Mouse (Mus musculus) intestine, embryonic 15.5 days (tissue): ENCODE data around the gene Mia. TPM values are rescaled to one million over a fixed set of nuclear protein-coding genes. Genes with fewer than 3 reads are reported as not detected.

ENCODE experiments used
- ATAC-seq: fragments of 200-750 bp; cut with Nextera tagmentation; 2 replicates; pipeline ENCODE4 v1.8.0; 2017; ENCODE audit warnings: moderate TSS enrichment, moderate library complexity
- H3K27ac ChIP-seq: fragments of 300-500 bp; sonication (generic); 2 replicates; pipeline ENCODE4 v1.5.1; 2015; ENCODE audit warnings: mild to moderate bottlenecking, inconsistent platforms
- H3K27me3 ChIP-seq: fragments of 300-500 bp; sonication (generic); replicated peaks from 2 replicates; pipeline ENCODE4 v1.6.1; 2015; ENCODE audit warnings: inconsistent platforms
- H3K36me3 ChIP-seq: fragments of 300-500 bp; sonication (generic); 2 replicates; pipeline ENCODE4 v1.6.1; 2015; ENCODE audit warnings: inconsistent platforms
- H3K4me1 ChIP-seq: fragments of 300-500 bp; sonication (generic); replicated peaks from 2 replicates; pipeline ENCODE4 v1.6.1; 2015; ENCODE audit warnings: inconsistent platforms
- H3K4me2 ChIP-seq: fragments of 300-500 bp; sonication (generic); replicated peaks from 2 replicates; pipeline ENCODE4 v1.6.1; 2015; ENCODE audit warnings: mild to moderate bottlenecking, inconsistent platforms
- H3K4me3 ChIP-seq: fragments of 300-500 bp; sonication (generic); replicated peaks from 2 replicates; pipeline ENCODE4 v1.5.1; 2015; ENCODE audit warnings: inconsistent platforms
- H3K9ac ChIP-seq: fragments of 300-500 bp; sonication (generic); 2 replicates; pipeline ENCODE4 v1.6.1; 2015; ENCODE audit warnings: inconsistent platforms
- H3K9me3 ChIP-seq: fragments of 300-500 bp; sonication (generic); 2 replicates; pipeline ENCODE4 v1.6.1; 2016; ENCODE audit warnings: inconsistent platforms
- WGBS: fragments of 180-500 bp; shearing (Covaris S2); methylation state at CpG from one replicate; pipeline ENCODE4 v1.1.7; 2015; 5-methylcytosine and 5-hydroxymethylcytosine counted together
- polyA plus RNA-seq: library from polyadenylated mRNA; unstranded; fragments of >200 nt; fragmentation: Nextera tagmentation; extraction: Ambion mirVana; gene quantifications from 2 replicates; pipeline ENCODE4 v1.2.1, GENCODE M21; 2015

The Mia gene
- polyA plus RNA-seq, 1 experiment from 2014 or later, result 6.4 TPM

DNA sequence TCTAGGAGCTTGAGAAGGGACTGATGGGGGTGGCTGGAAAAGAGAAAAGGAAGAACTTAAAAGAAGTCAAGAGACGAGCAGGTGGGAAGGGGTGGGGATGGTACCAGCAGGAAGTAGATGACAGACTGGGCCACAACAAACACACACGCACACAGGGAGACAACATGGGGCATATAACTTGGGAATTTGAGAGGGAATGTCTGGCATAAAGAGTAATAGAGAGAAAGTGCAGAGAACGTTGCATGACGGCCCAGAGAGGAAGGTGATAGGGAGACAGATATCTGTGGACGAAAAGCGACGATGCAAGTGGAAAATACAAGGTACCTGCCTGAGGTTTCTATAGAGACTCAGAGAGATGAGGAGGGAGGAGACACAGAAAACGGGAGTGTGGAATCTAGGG, 15.3 kb downstream of the Mia start:
- H3K4me1 ChIP-seq, result peaks cover 48% of the 10 kb centered on the region
- H3K4me2 ChIP-seq, result peak overlapping the region; percentile 78
- H3K36me3 ChIP-seq, result 0 out of 2 replicates have a peak, but pooled peaks cover 3% of the 10 kb centered on the region
- peak overlapping the region; percentile 98 for H3K27ac ChIP-seq
- peak overlapping the region; percentile 83 for H3K9ac ChIP-seq
- 2% methylated on average over 8 of the region's 8 CpGs for WGBS
- peak; percentile 10 for ATAC-seq
- H3K27me3 ChIP-seq, result no peaks in the 10 kb centered on the region
- H3K4me3 ChIP-seq, result peak overlapping the region; percentile 72
- H3K9me3 ChIP-seq, result no peaks in the 10 kb centered on the region

DNA sequence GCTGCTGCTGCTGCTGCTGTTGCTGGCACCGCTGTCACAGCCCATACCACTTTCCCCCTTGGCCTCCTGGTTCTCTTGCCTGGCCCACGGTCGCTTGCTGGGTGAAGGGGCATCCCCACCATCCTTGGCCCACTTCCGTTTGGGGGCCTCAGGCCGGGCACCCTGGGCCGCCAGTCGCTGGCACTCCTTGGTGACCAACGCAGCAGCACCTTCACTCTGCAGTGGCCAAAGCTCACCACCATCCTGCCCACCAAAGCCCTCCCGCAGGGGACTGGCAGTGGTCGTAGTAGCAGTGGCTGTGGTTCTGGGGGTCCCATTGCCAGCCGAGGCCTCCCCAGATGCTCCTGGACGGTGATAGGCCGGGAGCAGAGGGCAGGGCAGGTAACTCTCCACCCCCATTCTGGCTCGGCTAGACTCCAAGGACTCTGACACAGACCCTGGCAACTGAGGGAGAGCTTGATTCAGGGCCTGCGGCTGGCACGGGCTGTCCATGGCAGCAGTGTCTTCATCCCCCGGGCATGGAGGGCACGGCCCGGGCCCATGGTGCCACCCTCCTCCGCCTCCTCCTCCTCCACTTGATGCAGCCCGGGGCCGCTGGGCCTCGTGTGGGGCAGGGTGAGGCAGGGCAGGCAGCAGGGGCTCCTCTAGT, 15.8 kb downstream of the Mia start:
- H3K27ac ChIP-seq, result no peak overlapping the region
- ATAC-seq, result no peak
- peak overlapping the region; percentile 72 for H3K4me3 ChIP-seq
- peak overlapping the region; percentile 83 for H3K9ac ChIP-seq
- WGBS, result 65% methylated on average over 23 of the region's 23 CpGs
- H3K36me3 ChIP-seq, result 0 out of 2 replicates have a peak, but pooled peaks cover 3% of the 10 kb centered on the region
- no peaks in the 10 kb centered on the region for H3K9me3 ChIP-seq
- peak overlapping the region; percentile 78 for H3K4me2 ChIP-seq
- peaks cover 52% of the 10 kb centered on the region for H3K4me1 ChIP-seq
- H3K27me3 ChIP-seq, result no peaks in the 10 kb centered on the region

DNA sequence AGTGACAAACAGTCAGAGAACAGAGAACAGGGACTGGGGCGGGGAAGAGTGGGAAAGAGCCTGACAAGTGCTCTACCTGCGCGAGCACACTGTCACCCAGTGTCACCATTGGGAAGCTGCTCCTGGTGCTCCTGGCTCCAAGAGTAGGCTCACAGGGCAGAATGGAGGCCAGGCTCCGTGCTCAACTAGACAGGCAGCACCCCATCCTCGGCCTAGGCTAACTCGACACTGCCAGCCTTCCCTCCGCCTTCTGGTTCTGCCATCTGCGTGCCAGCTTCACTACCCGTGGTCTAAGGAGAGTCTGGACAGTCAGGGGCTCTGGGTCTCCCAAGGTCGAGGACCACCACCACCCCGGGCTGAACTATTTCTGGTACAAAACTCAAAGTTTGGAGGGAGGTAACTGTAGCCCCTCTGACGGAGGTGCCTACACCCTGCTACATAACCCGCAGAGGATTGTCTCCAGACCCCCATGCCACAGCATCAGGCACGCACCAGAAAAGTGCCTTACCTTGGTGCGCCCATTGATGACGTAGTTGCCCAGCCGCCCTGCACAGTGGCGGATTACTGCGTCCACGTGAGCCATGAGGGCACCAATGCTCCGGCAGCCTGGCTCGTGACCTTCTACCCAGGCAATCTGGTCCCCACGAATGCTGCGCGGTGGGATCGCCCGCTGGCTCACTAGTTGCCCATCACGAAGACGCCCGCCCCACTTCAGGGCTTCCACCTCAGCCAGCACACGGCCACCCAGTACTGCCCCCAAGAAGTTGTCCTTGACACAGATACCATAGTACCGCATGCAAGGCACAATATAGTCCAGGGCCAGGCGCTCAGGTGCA, 16.6 kb downstream of the Mia start:
- no peaks in the 10 kb centered on the region for H3K9me3 ChIP-seq
- H3K4me1 ChIP-seq, result peaks cover 55% of the 10 kb centered on the region
- no peak for ATAC-seq
- 81% methylated on average over 33 of the region's 33 CpGs for WGBS
- H3K9ac ChIP-seq, result peak overlapping the region; percentile 83
- 0 out of 2 replicates have a peak, but pooled peaks cover 7% of the 10 kb centered on the region for H3K36me3 ChIP-seq
- peak overlapping the region; percentile 72 for H3K4me3 ChIP-seq
- no peak overlapping the region for H3K27ac ChIP-seq
- no peaks in the 10 kb centered on the region for H3K27me3 ChIP-seq
- H3K4me2 ChIP-seq, result peak overlapping the region; percentile 78

DNA sequence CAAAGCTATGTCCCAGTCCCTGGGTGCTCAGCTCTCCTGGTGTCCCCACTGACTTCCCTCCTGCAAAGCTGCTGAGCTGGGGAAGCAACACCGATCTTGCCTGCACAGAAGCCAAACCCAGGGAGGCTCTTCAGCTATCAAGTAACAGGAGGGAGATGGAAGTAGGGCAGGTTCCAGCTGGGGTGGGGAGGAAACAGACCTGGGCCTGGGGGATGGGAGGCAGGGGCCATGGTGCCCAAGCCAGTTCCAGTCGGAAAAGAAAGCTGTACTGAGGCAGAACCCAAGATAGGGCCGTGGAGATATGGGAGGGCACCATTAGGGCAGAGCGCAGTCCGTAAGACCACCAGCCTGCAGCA, 17.5 kb downstream of the Mia start:
- Histone ChIP-seq H3K27ac (no peak overlapping the region), H3K27me3 (no peaks in the 10 kb centered on the region), H3K4me1 (peaks cover 55% of the 10 kb centered on the region), H3K9me3 (no peaks in the 10 kb centered on the region), H3K9ac (peak overlapping the region; percentile 20; the same call in 1 of the 2 replicates), H3K4me2 (peak overlapping the region; percentile 78), H3K36me3 (peaks cover 15% of the 10 kb centered on the region; the same call in 1 of the 2 replicates), H3K4me3 (no peak overlapping the region)
- no peak for ATAC-seq
- WGBS, result 78% methylated on average over 5 of the region's 5 CpGs

DNA sequence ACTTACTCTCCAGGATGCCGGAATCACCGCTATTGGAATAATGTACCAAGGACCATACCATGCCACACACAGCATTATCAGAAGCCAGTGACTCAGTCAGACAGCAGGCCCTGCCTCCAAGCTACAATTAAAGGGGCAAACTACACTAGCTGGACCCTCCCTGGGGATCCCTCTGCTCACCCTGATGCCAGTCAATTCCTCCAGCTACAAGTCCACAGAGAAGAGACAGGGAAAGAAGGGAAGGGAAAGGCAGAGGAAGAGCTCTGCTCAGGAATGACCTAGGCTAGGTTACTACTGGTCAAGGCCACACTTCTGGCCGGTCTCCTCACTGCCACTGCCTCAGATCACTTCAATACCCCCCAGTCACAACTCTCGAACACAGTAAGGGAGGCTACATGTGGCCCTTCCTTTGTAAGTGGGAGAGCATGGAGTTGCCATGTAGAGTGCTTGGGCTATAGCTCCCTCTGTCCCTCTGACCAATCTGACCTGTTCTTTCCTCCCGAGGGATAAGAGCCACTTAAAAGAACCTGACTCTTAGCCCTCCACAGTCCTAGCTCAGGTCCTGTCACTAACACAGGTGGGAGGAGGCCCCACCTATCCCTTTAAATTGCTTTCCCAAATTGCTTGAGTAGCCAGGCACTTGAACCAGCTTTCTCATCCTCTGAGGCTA, 18.0 kb downstream of the Mia start:
- Histone ChIP-seq H3K36me3 (peaks cover 17% of the 10 kb centered on the region; the same call in 1 of the 2 replicates), H3K4me3 (no peak overlapping the region), H3K4me1 (peaks cover 55% of the 10 kb centered on the region), H3K27me3 (no peaks in the 10 kb centered on the region), H3K9ac (peak overlapping the region; percentile 20; the same call in 1 of the 2 replicates), H3K9me3 (no peaks in the 10 kb centered on the region), H3K4me2 (peak overlapping the region; percentile 78; the same call in 1 of the 2 replicates), H3K27ac (no peak overlapping the region)
- ATAC-seq, result no peak
- WGBS, result 76% methylated on average over 5 of the region's 5 CpGs

DNA sequence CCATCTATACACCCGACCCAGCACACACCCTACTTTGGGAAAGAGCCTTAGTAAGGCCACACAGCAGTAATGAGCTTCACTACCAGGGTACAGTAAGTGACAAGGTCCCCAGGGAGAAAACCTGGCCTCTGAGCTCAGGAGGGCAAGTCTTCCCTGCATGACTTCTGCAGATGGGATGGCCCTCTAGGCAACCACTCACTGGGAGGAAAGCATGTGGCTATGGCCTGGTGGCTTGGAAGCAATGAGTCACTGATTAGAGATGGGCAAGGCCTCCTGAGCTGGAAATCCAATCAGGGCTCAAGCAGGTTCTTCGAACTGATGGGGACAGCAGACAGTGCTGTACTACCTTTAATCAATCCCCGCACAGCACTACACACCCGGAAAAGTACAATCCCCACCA, 19.2 kb downstream of the Mia start:
- H3K9ac ChIP-seq, result no peak overlapping the region
- peaks cover 49% of the 10 kb centered on the region for H3K4me1 ChIP-seq
- H3K27me3 ChIP-seq, result no peaks in the 10 kb centered on the region
- WGBS, result 84% methylated on average over 4 of the region's 4 CpGs
- no peaks in the 10 kb centered on the region for H3K9me3 ChIP-seq
- H3K27ac ChIP-seq, result no peak overlapping the region
- no peak for ATAC-seq
- H3K4me2 ChIP-seq, result no peak overlapping the region
- peaks cover 17% of the 10 kb centered on the region; the same call in 1 of the 2 replicates for H3K36me3 ChIP-seq
- no peak overlapping the region for H3K4me3 ChIP-seq

DNA sequence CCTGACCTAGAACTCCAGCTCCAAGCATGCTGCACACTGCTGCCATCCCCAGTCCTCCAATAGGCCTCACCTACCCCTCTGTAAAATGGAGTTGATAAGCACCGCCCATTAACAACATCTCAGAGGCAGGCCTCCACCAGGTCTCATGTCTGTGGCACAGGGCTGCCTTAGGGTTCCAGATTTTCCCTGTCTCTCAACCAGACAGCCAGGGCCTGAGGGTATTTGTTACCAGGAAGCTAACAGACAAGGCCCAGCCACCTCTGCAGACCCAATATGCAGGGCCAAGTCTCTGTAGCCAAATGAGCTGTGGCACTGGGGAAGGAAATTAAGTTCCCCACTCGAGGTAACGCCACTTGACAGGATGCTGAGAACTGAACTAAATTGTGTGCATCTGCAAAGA, 20.0 kb downstream of the Mia start:
- Histone ChIP-seq H3K4me3 (no peak overlapping the region), H3K4me2 (no peak overlapping the region), H3K36me3 (peaks cover 17% of the 10 kb centered on the region; the same call in 1 of the 2 replicates), H3K9ac (no peak overlapping the region), H3K9me3 (no peaks in the 10 kb centered on the region), H3K27ac (no peak overlapping the region), H3K27me3 (no peaks in the 10 kb centered on the region), H3K4me1 (peaks cover 49% of the 10 kb centered on the region)
- ATAC-seq, result no peak
- whole genome bisulfite sequencing, result 81% methylated on average over 3 of the region's 3 CpGs

DNA sequence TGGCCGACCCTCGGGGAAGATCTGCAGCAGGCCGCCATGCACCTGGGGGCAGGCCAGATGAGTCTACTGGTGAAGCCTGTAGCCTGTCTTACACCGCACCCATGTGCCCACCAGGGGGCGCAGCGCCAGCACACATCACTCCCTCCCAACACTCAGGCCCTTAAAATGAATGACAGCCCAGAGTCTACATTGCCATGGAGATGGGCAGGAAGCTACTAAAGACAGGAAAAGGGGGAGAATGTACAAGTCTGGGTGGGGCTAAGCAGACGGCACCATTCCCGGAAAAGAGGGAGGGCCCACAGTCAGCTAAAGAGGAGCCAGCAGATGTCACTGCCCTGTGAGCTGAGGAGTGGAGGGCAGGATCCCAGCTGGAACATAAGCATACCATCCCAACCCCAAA, 21.1 kb downstream of the Mia start:
- Histone ChIP-seq H3K36me3 (peaks cover 15% of the 10 kb centered on the region; the same call in 1 of the 2 replicates), H3K9me3 (no peaks in the 10 kb centered on the region), H3K4me1 (peaks cover 42% of the 10 kb centered on the region), H3K4me2 (no peak overlapping the region), H3K4me3 (no peak overlapping the region), H3K27ac (no peak overlapping the region), H3K27me3 (no peaks in the 10 kb centered on the region), H3K9ac (no peak overlapping the region)
- peak; percentile 93 for ATAC-seq
- WGBS, result 16% methylated on average over 8 of the region's 8 CpGs

DNA sequence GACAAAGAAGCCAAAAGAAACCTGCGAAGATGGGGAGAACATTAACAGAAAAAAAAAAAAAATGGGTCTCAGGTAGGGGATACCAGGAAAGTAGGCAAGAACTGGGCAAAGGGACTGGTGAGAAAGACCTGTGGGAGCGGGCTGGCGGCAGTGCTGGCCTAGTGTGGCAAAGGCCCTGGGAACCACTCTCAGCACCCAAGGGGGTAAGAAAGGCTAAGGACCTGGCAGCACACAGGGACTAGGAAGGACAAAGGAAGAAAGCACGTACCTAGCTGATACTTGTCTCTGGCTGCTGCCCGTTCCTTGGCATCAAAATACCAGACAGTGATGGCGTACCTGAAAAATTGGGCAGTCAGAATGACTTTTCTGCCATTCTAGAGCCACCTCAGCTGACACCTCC, 21.7 kb downstream of the Mia start:
- no peak for ATAC-seq
- peaks cover 36% of the 10 kb centered on the region for H3K4me1 ChIP-seq
- no peaks in the 10 kb centered on the region for H3K9me3 ChIP-seq
- no peak overlapping the region for H3K4me2 ChIP-seq
- peaks cover 15% of the 10 kb centered on the region; the same call in 1 of the 2 replicates for H3K36me3 ChIP-seq
- no peak overlapping the region for H3K9ac ChIP-seq
- H3K27ac ChIP-seq, result no peak overlapping the region
- H3K4me3 ChIP-seq, result no peak overlapping the region
- H3K27me3 ChIP-seq, result no peaks in the 10 kb centered on the region
- WGBS, result 93% methylated on average over 6 of the region's 6 CpGs

DNA sequence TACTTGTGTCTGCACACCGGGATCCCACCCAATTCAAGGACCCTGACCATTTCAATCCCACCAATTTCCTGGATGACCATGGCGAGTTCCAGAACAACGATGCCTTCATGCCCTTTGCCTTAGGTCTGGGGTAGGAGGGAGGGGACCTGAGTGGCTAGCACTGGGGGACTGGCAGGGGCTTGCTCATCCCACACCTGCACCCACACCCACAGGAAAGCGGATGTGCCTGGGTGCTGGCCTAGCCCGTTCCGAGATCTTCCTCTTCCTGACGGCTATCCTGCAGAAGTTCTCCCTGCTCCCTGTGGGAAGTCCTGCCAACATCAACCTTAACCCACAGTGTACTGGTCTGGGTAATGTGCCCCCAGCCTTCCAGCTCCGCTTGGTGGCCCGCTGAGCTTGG, 22.8 kb downstream of the Mia start:
- Histone ChIP-seq H3K9ac (no peak overlapping the region), H3K27ac (no peak overlapping the region), H3K4me2 (no peak overlapping the region), H3K4me3 (no peak overlapping the region), H3K27me3 (no peaks in the 10 kb centered on the region), H3K36me3 (peaks cover 15% of the 10 kb centered on the region; the same call in 1 of the 2 replicates), H3K4me1 (peaks cover 30% of the 10 kb centered on the region), H3K9me3 (no peaks in the 10 kb centered on the region)
- 96% methylated on average over 9 of the region's 9 CpGs for WGBS
- no peak for ATAC-seq

DNA sequence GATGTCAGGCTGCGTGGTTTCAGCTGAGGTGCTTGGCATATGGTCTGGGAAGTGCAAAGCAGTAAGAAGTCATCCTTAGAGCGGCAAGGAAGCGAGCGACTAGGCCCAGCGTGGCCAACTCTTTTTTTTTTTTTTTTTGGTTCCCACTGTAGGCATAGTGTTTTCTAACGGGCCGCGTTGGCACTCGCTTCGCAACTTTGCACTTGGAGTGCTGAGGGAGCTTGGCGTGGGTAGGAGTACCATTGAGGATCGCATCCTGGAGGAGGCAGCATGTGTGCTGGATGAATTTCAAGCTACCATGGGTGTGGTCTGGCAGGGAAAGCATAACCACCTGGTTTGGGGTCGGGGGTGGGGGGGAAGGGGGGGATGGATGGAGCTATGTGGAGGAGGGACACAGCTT, 25.0 kb downstream of the Mia start:
- no peak for ATAC-seq
- 85% methylated on average over 13 of the region's 13 CpGs for WGBS
- Histone ChIP-seq H3K9ac (no peak overlapping the region), H3K4me1 (peaks cover 14% of the 10 kb centered on the region), H3K9me3 (no peaks in the 10 kb centered on the region), H3K36me3 (peaks cover 15% of the 10 kb centered on the region; the same call in 1 of the 2 replicates), H3K27ac (no peak overlapping the region), H3K27me3 (no peaks in the 10 kb centered on the region), H3K4me2 (no peak overlapping the region), H3K4me3 (no peak overlapping the region)

DNA sequence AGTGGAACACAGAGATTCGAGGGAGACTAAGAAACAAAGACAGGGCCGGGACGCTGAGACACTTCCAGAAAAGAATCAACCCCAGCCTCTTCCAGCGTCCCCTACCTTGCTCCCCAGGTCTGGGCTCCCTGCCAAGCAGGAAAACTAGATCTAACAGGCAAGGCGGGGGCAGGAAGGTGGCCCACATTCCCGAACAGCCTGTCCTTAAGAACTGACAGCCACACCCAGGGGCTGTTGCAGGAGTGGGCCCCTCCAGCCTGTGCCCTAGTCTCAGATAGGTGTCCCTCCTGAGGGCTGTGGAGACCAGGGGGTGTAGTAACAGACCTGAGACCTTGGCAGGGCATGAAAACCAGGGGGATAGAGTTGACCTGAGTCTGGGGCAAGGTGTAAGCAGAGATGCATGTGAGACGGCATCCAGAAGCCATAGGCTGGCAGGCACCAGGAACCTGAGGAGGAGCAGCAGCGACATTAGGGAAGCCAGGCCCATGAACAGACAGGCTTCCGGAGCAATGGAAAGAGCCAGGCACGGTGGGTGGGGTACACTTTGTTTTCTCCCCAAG, 27.7 kb downstream of the Mia start, which contains the start of gene Cyp2t4:
Gene Cyp2t4, plus strand, starts transcription at position 510 of the 560 bp plus-strand sequence.
- H3K4me3 ChIP-seq, result no peak within 1 kb of the TSS
- H3K9ac ChIP-seq, result no peak within 1 kb of the TSS
- 0 out of 2 replicates have a peak within 1 kb of the TSS, but pooled peaks have one; percentile 27 for H3K27ac ChIP-seq
- no peak within 1 kb of the TSS; the same call in 1 of the 2 replicates for H3K4me2 ChIP-seq
- H3K27me3 ChIP-seq, result no peaks in the 10 kb centered on the region
- H3K4me1 ChIP-seq, result peaks cover 4% of the 10 kb centered on the region; the same call in 1 of the 2 replicates
- 52% methylated on average over 10 of the region's 10 CpGs for WGBS
- ATAC-seq, result peak; percentile 79
- H3K36me3 ChIP-seq, result peaks cover 1% of the 10 kb centered on the region; the same call in 1 of the 2 replicates
- no peaks in the 10 kb centered on the region for H3K9me3 ChIP-seq
